Mouse (Mus musculus): ENCODE measurements around the gene Tspo.

The Tspo gene

DNA sequence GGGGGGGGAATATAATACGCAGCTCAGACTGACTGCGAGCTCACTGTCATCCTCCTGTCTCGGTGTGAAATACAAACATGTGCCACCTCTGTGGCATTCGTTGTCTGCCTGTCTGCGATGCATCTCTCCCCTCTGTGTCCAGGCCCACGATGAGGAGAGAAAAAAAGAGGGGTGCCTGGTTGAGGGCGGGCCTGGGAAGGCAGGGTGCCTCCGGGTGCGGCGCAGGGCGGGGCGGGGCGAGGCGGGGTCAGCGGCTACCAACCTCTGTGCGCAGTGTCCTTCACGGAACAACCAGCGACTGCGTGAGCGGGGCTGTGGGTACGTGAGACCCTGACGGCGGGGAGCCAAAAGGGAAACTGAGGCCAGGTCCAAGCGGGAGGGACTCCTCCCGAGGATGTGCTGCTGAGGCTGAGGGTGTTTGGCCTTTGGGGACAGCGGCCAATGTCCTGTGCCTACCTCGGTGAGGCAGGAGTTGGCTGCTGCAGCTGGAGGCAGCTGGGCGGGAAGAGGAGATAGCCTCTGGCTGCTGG lies at the start of gene Tspo, which contains the start of gene Mcat:
TSS of gene Tspo (plus strand) at position 266 of the 530 bp plus-strand sequence.
TSS of gene Mcat (minus strand) at position 461 of the 530 bp plus-strand sequence.
- DNase-seq (ENCODE audit: inconsistent age in 2 of 2, low spot score in 1 of 2): peak; percentile 89 to 96

DNA sequence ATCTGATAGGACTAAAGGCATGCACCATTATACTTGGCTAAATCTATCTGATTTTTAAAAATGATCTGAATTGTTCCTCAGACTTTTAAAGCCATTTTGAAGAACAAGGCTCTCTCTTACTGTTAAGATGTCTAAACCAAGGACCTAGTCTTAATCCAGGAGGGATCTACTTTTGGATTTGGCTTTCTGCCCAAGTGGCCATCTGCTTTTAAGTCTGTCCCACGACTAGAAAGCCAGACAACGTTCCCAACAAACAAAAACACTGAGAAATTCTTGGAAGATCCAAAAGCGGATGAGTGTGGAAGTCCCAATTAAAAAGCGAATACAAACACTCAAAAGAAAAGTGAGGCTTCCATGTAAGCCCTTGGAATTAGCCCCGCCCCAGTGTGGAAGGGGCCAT lies 48.4 kb upstream of the Tspo start:
- DNase-seq (ENCODE audit: inconsistent age in 2 of 2, low spot score in 1 of 2): no peak

DNA sequence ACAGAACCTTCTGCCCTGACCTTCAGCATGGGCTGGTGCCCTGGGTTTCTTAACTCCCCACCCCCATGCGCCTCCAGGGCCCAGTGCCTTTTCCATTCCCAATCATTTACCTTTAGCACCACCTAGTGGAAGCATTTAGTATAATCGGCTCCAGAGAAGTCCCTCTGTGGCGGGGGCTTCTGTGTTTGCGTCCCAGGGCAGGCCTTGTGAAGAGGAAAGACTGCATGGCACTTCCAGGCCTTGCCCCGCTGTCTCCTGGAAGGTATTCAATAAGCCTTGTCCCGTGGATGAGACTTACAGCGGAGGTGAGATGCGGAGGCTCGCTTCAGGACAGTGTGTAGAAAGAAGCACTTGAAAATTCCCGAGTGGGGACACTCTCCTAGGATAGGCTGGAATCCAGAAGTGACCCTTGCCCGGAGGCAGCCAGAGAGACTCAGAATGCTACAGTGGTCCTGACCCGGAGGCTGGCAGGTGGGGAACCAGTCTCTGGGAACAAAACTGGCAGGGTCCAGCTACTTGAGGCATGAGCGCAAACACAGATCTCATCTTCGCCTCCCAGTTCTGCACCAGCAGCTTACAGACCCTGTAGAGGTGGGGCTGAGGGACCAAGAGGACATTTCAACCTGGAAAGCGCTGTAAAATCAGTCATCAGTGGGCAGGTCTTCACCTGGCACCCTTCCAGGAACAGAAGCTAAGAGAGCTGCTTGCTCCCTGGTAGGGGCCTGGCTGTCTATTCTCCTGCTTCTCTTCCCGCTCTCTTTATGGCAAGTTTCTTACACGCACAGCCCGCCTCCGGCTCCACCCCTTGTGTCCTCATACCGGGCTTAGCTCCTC lies 45.0 kb upstream of the Tspo start:
- peak; percentile 64 to 92 for DNase-seq (ENCODE audit: inconsistent age in 2 of 2, low spot score in 1 of 2)

DNA sequence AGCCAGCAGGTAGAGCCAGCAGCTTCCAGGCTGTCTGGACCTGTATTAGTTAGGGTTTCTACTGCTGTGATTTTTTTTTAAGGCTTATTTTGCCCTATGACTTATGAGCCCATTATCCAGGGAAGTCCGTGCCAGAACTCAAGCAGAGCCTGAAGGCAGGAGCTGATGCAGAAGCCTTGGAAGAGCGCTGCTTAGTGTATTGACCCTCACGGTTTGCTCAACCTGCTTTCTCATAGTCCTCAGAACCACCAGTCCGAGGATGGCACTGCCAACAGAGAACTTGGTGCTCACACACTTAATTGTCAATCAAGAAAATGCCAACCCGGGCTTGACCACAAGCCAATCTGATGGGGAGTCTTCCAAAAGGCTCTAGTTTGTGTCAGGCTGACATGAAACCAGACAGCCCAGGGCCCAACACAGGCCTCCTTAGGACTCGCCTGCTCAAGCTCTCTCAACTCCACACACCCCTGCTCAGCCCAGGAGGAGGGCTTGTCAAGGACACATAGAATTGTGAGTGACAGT lies 42.5 kb upstream of the Tspo start:
- DNase-seq (ENCODE audit: inconsistent age in 2 of 2, low spot score in 1 of 2): no peak

DNA sequence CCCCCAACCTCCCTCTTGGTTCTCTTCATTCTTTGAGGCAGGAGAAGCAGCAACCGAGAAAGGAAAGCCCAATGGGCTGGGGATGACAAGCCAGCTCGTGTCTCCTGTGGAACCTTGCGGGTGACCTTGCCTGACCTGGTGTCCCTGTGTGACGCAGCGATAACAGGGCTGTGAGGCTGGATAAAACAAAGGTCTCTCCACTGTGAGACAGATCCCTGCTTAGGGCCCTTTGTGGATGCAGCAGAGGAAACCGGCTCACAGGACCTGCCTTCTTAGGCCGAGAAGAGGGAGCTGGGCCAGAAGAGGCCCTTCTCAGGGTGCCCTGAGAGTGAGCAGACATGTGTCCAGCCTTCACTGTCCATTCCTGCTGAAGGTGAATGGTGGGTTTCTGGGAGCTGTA lies 40.2 kb upstream of the Tspo start:
- DNase-seq (ENCODE audit: inconsistent age in 2 of 2, low spot score in 1 of 2): peak; percentile 60 to 83

DNA sequence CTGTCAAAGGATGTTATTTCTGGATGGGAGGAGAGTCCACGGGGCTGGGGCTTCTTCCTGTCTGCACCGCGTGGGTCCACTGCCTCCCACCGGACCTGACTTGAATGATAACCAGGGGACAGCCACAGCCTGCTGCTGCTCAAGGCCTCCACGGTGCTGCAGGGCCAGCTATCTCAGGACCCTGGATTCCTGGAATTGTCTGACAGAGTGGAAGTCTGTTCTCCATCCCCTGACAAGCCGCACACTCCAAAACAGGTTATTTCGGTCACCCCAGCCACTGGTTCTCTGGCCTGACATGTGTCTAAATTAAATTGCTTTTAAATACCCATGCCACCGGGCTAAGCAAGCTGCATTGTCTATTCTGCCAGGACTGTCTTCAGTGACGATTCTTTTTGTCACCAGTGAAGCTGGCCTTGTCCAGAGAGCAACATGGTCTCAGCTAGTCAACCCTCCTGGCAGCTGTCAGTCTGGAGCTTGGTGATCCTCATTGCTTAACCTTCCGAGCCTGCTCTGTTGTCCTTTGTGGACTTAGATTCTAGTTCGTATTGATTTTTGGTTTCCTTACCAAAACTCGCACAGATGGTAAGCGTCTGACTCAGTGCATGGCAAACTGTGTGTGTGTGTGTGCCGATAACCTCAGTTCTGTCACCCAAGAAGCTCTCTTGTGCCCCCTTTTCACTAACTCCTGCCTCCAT lies 39.6 kb upstream of the Tspo start:
- DNase-seq (ENCODE audit: inconsistent age in 2 of 2, low spot score in 1 of 2): no peak

DNA sequence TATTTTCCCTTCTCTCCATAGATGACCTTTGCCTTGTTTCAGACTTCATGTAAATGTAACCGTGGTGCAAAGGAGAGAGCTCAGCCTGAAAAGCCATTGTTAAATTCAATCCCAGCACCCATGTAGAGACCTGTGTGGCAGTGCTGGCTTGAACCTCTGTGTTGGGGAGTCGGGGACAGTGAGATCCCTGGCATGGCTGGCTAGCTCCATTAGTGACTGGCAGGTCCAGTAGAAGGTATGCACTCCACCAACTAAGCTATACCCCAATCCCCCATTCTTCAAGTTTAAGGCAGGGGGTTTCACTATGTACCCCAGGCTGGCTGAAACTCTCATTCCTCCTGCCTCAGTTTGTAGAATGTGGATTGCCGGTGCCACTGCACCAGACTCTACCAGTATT lies 39.1 kb upstream of the Tspo start:
- DNase-seq (ENCODE audit: inconsistent age in 2 of 2, low spot score in 1 of 2): no peak

DNA sequence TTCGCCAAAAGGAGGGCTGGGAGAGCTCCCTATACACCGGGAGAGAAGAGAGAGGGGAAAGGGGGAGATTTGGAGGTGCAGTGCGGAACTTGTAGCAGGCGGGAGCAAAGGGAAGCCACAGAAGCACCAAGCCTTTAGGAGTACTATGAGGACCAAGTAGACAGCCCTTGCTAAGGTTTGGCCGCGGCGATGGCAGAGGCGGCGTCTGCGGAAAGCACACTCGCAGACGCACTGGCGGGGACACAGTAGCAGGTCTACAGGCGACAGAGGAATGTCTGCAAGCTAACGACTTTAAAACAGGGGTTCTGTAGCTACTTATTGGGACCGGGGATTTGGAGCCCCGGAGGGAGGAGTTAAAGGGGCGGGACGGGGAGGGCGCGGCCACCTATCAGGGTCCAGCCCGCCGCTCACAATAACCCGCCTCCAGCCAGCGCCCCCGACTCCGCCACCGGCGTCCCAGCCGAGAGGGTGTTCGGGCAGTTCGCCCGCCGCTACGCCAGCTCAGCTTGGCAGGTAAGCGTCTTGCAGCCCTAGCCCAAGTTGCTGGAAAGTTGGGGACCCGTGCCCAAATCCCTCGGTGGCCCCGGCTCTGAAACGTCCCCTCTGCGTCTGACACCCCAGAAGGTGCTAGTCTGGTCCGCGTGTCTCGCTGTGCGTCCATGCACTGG lies 36.8 kb upstream of the Tspo start, which contains the start of gene Bik:
TSS of gene Bik (plus strand) at position 439 of the 668 bp plus-strand sequence.
- DNase-seq (ENCODE audit: inconsistent age in 2 of 2, low spot score in 1 of 2): peak; percentile 74 to 85

DNA sequence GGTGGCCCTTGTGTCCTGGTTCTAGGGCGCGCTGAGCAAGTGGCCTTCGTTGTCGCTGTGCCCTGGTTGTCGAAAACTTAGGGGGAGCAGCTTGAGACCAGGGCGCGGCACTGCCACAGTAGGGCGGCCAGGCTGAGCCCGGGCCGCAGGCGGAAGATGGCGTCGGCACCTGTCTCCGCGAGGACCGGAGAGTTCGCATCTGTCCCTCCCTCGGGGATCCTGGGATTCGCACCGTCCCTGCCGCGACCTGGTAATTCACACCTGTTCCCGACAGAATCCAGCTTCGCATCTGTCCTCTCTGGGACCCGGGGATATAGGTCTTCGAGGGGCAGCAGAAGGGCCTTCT lies 36.3 kb upstream of the Tspo start:
- DNase-seq (ENCODE audit: inconsistent age in 2 of 2, low spot score in 1 of 2): no peak

DNA sequence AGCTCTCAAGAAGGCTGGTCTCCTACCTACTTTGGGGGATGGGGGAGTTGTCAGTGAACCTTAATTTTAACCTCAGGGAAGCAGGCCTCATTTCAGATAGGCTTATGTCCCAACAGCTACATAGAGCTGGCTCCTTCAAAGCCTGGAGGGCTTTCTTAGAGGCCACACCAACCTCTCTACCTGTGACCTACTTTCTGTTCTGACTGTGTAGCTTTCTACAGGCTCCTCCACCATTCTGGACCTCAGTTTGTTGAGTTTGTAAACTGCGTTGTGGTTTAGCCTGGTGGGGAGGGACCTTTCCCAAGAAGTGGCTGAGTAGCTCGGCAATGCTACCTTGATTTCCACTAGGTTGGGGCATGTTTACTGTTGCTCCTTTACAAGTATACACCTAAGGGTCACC lies 35.6 kb upstream of the Tspo start:
- DNase-seq (ENCODE audit: inconsistent age in 2 of 2, low spot score in 1 of 2): no peak

DNA sequence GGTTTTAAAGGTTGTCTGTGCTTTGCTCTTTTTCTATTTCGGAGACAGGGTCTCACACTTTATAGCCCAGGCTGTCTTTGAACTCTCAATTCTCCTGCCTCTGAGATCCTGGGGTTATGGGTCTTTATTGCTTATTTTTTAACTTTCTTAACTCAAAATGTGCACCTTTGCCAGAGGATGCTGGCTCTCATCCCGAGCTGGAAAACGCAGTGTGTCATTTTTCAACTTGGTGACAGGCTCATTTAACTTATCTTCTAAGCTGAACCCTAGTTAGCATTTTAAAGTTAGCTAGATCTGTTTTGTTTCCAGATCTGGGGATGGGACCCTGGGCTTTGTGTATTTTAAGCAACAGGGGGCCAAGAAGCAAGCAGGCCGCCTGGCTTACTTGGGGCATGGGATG lies 34.5 kb upstream of the Tspo start:
- DNase-seq (ENCODE audit: inconsistent age in 2 of 2, low spot score in 1 of 2): peak in 1 of 2 experiments; percentile 45

DNA sequence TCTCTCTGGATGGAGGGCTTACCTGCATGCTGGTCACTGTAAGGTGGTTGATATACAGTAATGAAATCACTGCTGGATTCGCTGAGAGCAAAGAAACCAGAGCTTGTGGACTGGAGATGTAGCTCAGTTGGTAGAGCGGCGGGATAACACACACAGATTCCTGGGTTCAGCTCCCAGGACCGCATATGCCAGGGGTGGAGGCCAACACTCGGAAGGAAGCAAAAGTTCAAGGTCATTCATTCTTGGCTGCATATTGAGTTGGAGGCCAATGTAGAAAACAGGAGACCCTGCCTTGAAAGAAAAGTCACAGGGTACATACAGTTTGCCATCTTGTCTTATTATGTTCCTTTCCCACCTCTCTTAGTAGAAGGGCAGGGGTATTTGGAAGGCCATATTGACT lies 33.6 kb upstream of the Tspo start:
- peak; percentile 59 to 79 for DNase-seq (ENCODE audit: inconsistent age in 2 of 2, low spot score in 1 of 2)

DNA sequence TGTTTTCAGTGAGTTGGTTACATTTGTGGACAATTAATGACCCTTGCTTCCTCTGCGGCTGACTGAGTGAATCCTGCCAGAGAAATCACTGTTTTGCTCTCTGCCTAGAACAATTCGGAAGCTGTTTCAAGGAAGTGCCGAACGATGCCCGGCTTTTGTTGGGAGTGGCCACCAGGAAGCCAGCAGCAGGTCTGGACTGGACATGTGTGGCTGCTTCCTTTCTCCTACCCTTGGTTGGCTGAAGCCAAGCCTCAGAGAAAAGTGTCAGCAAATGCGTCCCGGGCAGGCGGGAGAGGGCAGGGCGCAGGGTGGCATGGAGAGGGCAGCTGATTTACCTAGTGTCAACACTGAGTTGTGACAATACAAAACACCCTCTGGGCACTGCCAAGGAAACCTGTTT lies 33.2 kb upstream of the Tspo start:
- DNase-seq (ENCODE audit: inconsistent age in 2 of 2, low spot score in 1 of 2): peak; percentile 49 to 70

DNA sequence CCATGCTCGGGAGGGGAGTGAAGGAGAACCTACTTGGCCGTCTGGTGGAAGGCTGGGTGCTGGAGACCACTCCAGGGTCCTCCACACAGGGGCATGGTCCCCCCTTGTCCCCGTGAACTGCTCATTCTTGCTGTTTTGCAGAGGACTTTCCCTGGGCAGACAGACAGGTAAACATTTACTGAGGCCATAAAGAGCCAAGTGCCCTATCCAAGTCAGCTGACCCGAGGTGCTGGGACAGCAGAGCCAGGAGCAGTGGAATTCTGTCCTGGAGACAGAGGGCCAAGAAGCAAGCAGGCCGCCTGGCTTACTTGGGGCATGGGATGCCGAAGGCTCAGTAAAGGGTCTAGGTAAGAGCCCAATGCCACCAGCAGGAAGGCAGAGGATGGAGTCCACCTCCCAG lies 32.7 kb upstream of the Tspo start:
- DNase-seq (ENCODE audit: inconsistent age in 2 of 2, low spot score in 1 of 2): peak in 1 of 2 experiments; percentile 40

DNA sequence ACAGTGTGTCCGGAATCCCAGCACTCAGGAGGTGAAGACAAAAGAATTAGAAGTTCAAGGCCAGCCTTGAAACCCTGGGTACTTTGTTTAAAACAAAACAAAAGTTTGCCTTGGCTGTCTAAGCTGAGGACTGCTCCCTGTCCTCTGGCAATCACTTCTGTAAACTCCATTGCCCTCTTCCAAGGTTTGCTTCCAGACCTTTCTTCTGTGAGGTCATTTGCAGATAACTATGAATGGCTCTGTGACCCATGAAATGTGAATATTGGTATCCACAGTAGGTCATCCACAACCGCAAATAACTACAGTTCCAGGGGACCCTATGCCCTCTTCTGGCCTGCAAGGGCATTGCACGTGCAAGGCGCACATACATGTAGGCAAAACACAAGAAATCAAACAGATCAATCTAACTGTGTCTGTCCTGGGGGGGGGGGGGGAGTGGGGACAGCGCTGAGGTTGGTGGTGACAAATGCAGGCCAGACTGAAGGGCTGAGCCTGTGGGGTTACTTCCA lies 31.4 kb upstream of the Tspo start:
- DNase-seq (ENCODE audit: inconsistent age in 2 of 2, low spot score in 1 of 2): no peak

DNA sequence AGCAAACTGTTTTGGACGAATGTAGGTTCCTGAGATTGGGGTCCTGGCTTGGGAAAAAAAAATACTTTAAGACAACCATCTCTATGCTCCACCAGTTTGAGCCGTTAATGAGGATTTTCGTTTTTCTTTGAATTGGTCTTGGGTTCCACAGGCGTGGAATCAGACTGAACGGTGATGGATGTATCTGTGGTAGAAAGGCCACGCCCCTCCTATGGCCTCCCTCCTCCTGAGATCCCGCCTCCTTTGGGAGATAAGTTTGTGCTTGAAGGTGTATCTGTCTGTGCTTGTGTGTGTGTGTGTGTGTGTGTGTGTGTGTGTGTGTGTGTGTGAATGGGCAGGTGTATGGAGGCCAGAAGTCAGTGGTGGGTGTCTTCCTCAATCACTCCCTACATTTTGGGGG lies 30.8 kb upstream of the Tspo start:
- no peak for DNase-seq (ENCODE audit: inconsistent age in 2 of 2, low spot score in 1 of 2)

DNA sequence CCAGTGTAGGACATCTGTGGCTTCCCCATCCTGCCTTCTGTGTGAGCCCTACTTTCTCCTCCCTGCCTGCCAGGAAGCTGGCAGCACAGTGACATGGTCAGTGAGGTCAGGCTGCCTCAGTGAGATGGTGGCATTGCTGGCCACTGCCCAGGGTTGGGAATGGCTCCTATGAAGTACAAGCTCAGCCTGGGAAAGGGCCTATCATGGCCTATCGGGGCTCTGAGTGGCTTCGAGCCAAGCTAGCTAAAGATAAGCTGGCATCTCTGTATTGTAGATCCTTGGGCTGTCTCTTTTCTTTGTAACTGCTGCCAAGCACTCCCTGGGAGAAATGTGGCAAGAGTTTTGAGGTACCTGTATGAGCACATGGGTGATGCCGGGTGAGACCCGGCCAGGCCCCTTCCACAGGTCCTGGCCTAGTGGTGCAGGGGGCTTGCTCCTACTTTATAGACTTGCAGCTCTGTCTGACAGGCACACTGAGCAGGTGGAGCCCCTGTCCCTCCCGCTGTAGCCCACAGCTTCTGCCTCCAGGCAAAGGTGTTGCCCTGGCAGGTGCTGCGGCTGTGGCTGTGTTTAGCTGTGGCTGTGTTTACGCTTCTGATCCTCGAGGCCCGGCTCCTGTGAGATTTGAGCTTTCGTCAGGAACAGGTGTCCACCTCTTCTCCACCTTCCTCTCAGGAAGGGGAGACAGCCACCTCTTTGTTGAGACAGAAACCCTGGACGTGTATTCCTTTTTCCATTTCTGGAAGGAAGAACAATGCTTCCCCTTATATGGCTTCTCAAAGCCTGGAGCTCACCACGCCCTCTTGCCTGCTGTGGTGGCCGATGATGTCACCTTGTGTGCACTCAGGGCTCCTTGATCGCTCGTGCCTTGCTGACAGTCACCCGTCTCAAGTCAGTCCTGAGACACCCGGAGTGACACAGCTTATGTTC lies 28.2 kb upstream of the Tspo start:
- DNase-seq (ENCODE audit: inconsistent age in 2 of 2, low spot score in 1 of 2): peak in 1 of 2 experiments; percentile 70

DNA sequence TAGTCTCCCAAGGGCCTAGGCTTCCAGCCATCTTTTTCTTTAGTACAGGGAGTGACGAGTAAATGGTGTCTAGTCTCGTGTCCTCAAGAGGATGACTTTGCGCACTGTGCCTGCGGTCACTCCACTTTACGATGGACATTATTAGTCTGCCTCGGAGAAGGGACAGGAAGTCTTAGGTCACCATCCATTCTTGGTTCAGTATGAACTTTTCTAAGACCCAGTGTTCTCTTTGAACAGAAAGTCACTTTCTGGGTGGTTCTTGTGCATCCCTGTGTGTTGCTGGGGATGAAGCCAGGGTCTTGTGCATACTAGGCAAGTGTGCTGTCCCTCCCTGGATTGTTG lies 27.5 kb upstream of the Tspo start:
- DNase-seq (ENCODE audit: inconsistent age in 2 of 2, low spot score in 1 of 2): no peak

DNA sequence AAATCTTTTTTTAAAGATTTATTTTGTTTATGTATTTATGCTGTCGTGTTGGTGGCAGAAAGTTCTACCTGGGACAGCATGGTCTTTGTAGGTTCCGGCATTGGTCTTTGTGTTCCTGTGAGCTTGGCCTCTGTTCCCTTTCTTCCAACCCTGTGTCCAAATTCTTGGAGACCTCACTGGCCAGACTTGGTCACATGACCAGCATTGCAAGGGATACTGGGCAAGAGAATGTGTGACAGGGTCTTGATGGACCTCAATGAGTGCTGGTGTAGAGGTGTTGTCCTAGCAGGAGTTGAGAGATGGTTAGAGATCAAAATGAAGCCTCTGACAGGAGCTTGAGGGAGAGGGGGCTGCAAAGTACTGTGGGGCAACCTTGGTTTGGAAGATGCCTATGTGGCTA lies 24.5 kb upstream of the Tspo start:
- DNase-seq (ENCODE audit: inconsistent age in 2 of 2, low spot score in 1 of 2): no peak

DNA sequence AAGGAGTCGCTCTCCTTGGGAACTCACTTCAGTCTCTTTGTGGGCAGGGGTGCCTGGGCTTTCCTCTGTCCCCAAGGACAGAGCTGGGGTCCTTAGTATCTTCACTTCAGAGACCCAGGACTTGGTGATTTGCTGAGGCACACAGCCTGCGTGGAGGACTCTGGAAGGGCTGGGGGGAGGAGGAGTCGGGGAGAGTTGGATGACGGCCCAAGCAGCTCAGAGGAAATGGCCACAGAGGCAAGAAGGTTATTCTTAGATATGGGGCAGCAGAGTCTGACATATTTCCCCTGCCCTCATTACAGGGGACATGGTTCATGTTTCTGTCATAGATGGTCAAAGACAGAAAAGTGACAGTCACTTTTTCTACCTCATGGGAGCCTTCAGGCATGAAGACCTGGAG lies 23.5 kb upstream of the Tspo start:
- DNase-seq (ENCODE audit: inconsistent age in 2 of 2, low spot score in 1 of 2): peak; percentile 64 to 79
